Mouse (Mus musculus): ENCODE results near the gene Usp20. TPM values are rescaled to one million over a fixed set of nuclear protein-coding genes. Genes with fewer than 3 reads are reported as not detected.

Gene Usp20
- polyA plus RNA-seq, 1 experiment, result 38.5 TPM

- H3K79me2 ChIP-seq (ENCODE audit: control insufficient read depth, insufficient read depth), result no peaks in the 10 kb centered on the region
- TF ChIP-seq MYOD1 (IDR thresholded peaks at IDR 0.05; ENCODE audit: control insufficient read depth in 1 of 3, insufficient read length in 2 of 3, low read depth in 2 of 3), result no peak
- TF ChIP-seq SRF (IDR thresholded peaks at IDR 0.05; ENCODE audit: control insufficient read depth, insufficient read length, low read depth), result no peak
- no peak for TF ChIP-seq MYOG (IDR thresholded peaks at IDR 0.05; ENCODE audit: control insufficient read depth in 1 of 3, insufficient read depth in 1 of 3, insufficient read length in 2 of 3, low read depth in 2 of 3)
- no peak for TF ChIP-seq TCF12 (IDR thresholded peaks at IDR 0.05; ENCODE audit: insufficient read depth, poor library complexity, severe bottlenecking)
- TF ChIP-seq POLR2AphosphoS2 (IDR thresholded peaks at IDR 0.05; ENCODE audit: insufficient read length, low read depth), result no peak
- TF ChIP-seq TCF3 (IDR thresholded peaks at IDR 0.05; ENCODE audit: insufficient read length, low read depth), result no peak
- TF ChIP-seq REST (IDR thresholded peaks at IDR 0.05; ENCODE audit: insufficient read depth, insufficient read length), result no peak
- TF ChIP-seq MAX (IDR thresholded peaks at IDR 0.05; ENCODE audit: low read depth), result no peak
- no peak for TF ChIP-seq POLR2A (IDR thresholded peaks at IDR 0.05; ENCODE audit: insufficient read length, low read depth)
- TF ChIP-seq CEBPB (IDR thresholded peaks at IDR 0.05; ENCODE audit: insufficient read depth, poor library complexity, severe bottlenecking), result no peak
- no peak for TF ChIP-seq USF1 (IDR thresholded peaks at IDR 0.05; ENCODE audit: low read depth)
- TF ChIP-seq E2F4 (IDR thresholded peaks at IDR 0.05; ENCODE audit: insufficient read depth), result no peak
- H3K27me3 ChIP-seq (ENCODE audit: control insufficient read depth, insufficient read depth, insufficient read length), result no peaks in the 10 kb centered on the region
- H3K4me2 ChIP-seq (ENCODE audit: low read depth), result no peak overlapping the region
- H3K4me3 ChIP-seq, result no peak overlapping the region
- peaks cover 3% of the 10 kb centered on the region for H3K36me3 ChIP-seq (ENCODE audit: control insufficient read depth, insufficient read depth)
- no peak overlapping the region for H3ac ChIP-seq (ENCODE audit: control insufficient read depth, insufficient read length)
Observed at GRCm38 (mm10) chr2:31041386-31041785, 59.3 kb downstream of the Usp20 start.

- no peak for TF ChIP-seq TCF3 (IDR thresholded peaks at IDR 0.05; ENCODE audit: insufficient read length, low read depth)
- no peak for TF ChIP-seq MYOG (IDR thresholded peaks at IDR 0.05; ENCODE audit: control insufficient read depth in 1 of 3, insufficient read depth in 1 of 3, insufficient read length in 2 of 3, low read depth in 2 of 3)
- no peak for TF ChIP-seq POLR2A (IDR thresholded peaks at IDR 0.05; ENCODE audit: insufficient read length, low read depth)
- no peak for TF ChIP-seq CEBPB (IDR thresholded peaks at IDR 0.05; ENCODE audit: insufficient read depth, poor library complexity, severe bottlenecking)
- TF ChIP-seq USF1 (IDR thresholded peaks at IDR 0.05; ENCODE audit: low read depth), result no peak
- no peak for TF ChIP-seq MYOD1 (IDR thresholded peaks at IDR 0.05; ENCODE audit: control insufficient read depth in 1 of 3, insufficient read length in 2 of 3, low read depth in 2 of 3)
- no peak for TF ChIP-seq REST (IDR thresholded peaks at IDR 0.05; ENCODE audit: insufficient read depth, insufficient read length)
- TF ChIP-seq E2F4 (IDR thresholded peaks at IDR 0.05; ENCODE audit: insufficient read depth), result no peak
- no peak for TF ChIP-seq POLR2AphosphoS2 (IDR thresholded peaks at IDR 0.05; ENCODE audit: insufficient read length, low read depth)
- no peak for TF ChIP-seq SRF (IDR thresholded peaks at IDR 0.05; ENCODE audit: control insufficient read depth, insufficient read length, low read depth)
- TF ChIP-seq MAX (IDR thresholded peaks at IDR 0.05; ENCODE audit: low read depth), result no peak
- TF ChIP-seq TCF12 (IDR thresholded peaks at IDR 0.05; ENCODE audit: insufficient read depth, poor library complexity, severe bottlenecking), result no peak
- no peaks in the 10 kb centered on the region for H3K27me3 ChIP-seq (ENCODE audit: control insufficient read depth, insufficient read depth, insufficient read length)
Observed at GRCm38 (mm10) chr2:31042881-31043280, 60.8 kb downstream of the Usp20 start.

GRCm38 (mm10) chr2:31043856-31044255 is 61.8 kb downstream of the Usp20 start:
- H3K36me3 ChIP-seq (ENCODE audit: control insufficient read depth, insufficient read depth), result no peaks in the 10 kb centered on the region
- H3ac ChIP-seq (ENCODE audit: control insufficient read depth, insufficient read length), result no peak overlapping the region
- H3K4me3 ChIP-seq, result no peak overlapping the region
- no peak overlapping the region for H3K4me2 ChIP-seq (ENCODE audit: low read depth)
- H3K79me2 ChIP-seq (ENCODE audit: control insufficient read depth, insufficient read depth), result no peaks in the 10 kb centered on the region
- H3K27me3 ChIP-seq (ENCODE audit: control insufficient read depth, insufficient read depth, insufficient read length), result no peaks in the 10 kb centered on the region
- TF ChIP-seq SRF (IDR thresholded peaks at IDR 0.05; ENCODE audit: control insufficient read depth, insufficient read length, low read depth), result no peak
- no peak for TF ChIP-seq POLR2A (IDR thresholded peaks at IDR 0.05; ENCODE audit: insufficient read length, low read depth)
- no peak for TF ChIP-seq MYOD1 (IDR thresholded peaks at IDR 0.05; ENCODE audit: control insufficient read depth in 1 of 3, insufficient read length in 2 of 3, low read depth in 2 of 3)
- no peak for TF ChIP-seq TCF12 (IDR thresholded peaks at IDR 0.05; ENCODE audit: insufficient read depth, poor library complexity, severe bottlenecking)
- no peak for TF ChIP-seq REST (IDR thresholded peaks at IDR 0.05; ENCODE audit: insufficient read depth, insufficient read length)
- TF ChIP-seq E2F4 (IDR thresholded peaks at IDR 0.05; ENCODE audit: insufficient read depth), result no peak
- TF ChIP-seq CEBPB (IDR thresholded peaks at IDR 0.05; ENCODE audit: insufficient read depth, poor library complexity, severe bottlenecking), result no peak
- TF ChIP-seq POLR2AphosphoS2 (IDR thresholded peaks at IDR 0.05; ENCODE audit: insufficient read length, low read depth), result no peak
- no peak for TF ChIP-seq TCF3 (IDR thresholded peaks at IDR 0.05; ENCODE audit: insufficient read length, low read depth)
- TF ChIP-seq MAX (IDR thresholded peaks at IDR 0.05; ENCODE audit: low read depth), result no peak
- no peak for TF ChIP-seq USF1 (IDR thresholded peaks at IDR 0.05; ENCODE audit: low read depth)

More at GRCm38 (mm10) chr2:31042881-31043280, 60.8 kb downstream of the Usp20 start:
- peaks cover 2% of the 10 kb centered on the region for H3K36me3 ChIP-seq (ENCODE audit: control insufficient read depth, insufficient read depth)
- no peak overlapping the region for H3ac ChIP-seq (ENCODE audit: control insufficient read depth, insufficient read length)
- no peaks in the 10 kb centered on the region for H3K79me2 ChIP-seq (ENCODE audit: control insufficient read depth, insufficient read depth)
- no peak overlapping the region for H3K4me3 ChIP-seq
- H3K4me2 ChIP-seq (ENCODE audit: low read depth), result peak overlapping the region; percentile 43

- Histone ChIP-seq H3K4me2 (ENCODE audit: low read depth) (no peak overlapping the region), H3ac (ENCODE audit: control insufficient read depth, insufficient read length) (no peak overlapping the region), H3K36me3 (ENCODE audit: control insufficient read depth, insufficient read depth) (peaks cover under 1% of the 10 kb centered on the region), H3K27me3 (ENCODE audit: control insufficient read depth, insufficient read depth, insufficient read length) (no peaks in the 10 kb centered on the region), H3K4me3 (no peak overlapping the region), H3K79me2 (ENCODE audit: control insufficient read depth, insufficient read depth) (no peaks in the 10 kb centered on the region)
- TF ChIP-seq POLR2A (IDR thresholded peaks at IDR 0.05; ENCODE audit: insufficient read length, low read depth) (no peak), E2F4 (IDR thresholded peaks at IDR 0.05; ENCODE audit: insufficient read depth) (no peak), TCF12 (IDR thresholded peaks at IDR 0.05; ENCODE audit: insufficient read depth, poor library complexity, severe bottlenecking) (no peak), POLR2AphosphoS2 (IDR thresholded peaks at IDR 0.05; ENCODE audit: insufficient read length, low read depth) (no peak), REST (IDR thresholded peaks at IDR 0.05; ENCODE audit: insufficient read depth, insufficient read length) (no peak), USF1 (IDR thresholded peaks at IDR 0.05; ENCODE audit: low read depth) (no peak)
Observed at GRCm38 (mm10) chr2:31048037-31048436, 66.0 kb downstream of the Usp20 start.

GRCm38 (mm10) chr2:31052441-31052840 is 70.4 kb downstream of the Usp20 start:
- Histone ChIP-seq H3K4me2 (ENCODE audit: low read depth) (no peak overlapping the region), H3ac (ENCODE audit: control insufficient read depth, insufficient read length) (no peak overlapping the region), H3K79me2 (ENCODE audit: control insufficient read depth, insufficient read depth) (no peaks in the 10 kb centered on the region), H3K4me3 (no peak overlapping the region), H3K36me3 (ENCODE audit: control insufficient read depth, insufficient read depth) (peaks cover 21% of the 10 kb centered on the region), H3K27me3 (ENCODE audit: control insufficient read depth, insufficient read depth, insufficient read length) (no peaks in the 10 kb centered on the region)
- TF ChIP-seq MAX (IDR thresholded peaks at IDR 0.05; ENCODE audit: low read depth), result no peak

All from myocyte (in vitro differentiated cells).